Mouse (Mus musculus): Measurements from ENCODE around the gene Tyw5. TPM values are rescaled to one million over a fixed set of nuclear protein-coding genes. Genes with fewer than 3 reads are reported as not detected.

Gene Tyw5
- 25.5 and 28.2 TPM in 2 replicates for polyA plus RNA-seq (2015; fragmentation: Nextera tagmentation; extraction: Ambion mirVana)

GRCm38 (mm10) chr1:57406187-57407151 is at the start of gene Tyw5, which contains the start of gene Maip1:
Gene Tyw5 (minus strand): TSS chr1:57407101.
Gene Maip1 (plus strand): TSS chr1:57406328.
- Histone ChIP-seq H3K27me3 (no peaks in the 10 kb centered on the region), H3K9me3 (no peaks in the 10 kb centered on the region), H3K4me2 (peak within 1 kb of the TSS; percentile 75), H3K4me3 (peak within 1 kb of the TSS; percentile 83), H3K36me3 (0 out of 2 replicates have a peak, but pooled peaks cover 2% of the 10 kb centered on the region), H3K9ac (peak within 1 kb of the TSS; percentile 88), H3K27ac (replicated peaks) (peak within 1 kb of the TSS; percentile 96), H3K4me1 (replicated peaks) (peaks cover 36% of the 10 kb centered on the region)
- ATAC-seq (ENCODE audit: low read depth), result peak; percentile 91
- under 1% methylated on average over 70 of the region's 72 CpGs for WGBS

GRCm38 (mm10) chr1:57450241-57450640 is 43.3 kb upstream of the Tyw5 start:
- ATAC-seq (ENCODE audit: low read depth), result no peak
- H3K27me3 ChIP-seq, result no peaks in the 10 kb centered on the region
- no peaks in the 10 kb centered on the region for H3K36me3 ChIP-seq
- 96% methylated on average over 1 of the region's 1 CpGs for WGBS
- no peak overlapping the region for H3K9ac ChIP-seq
- H3K4me1 ChIP-seq (replicated peaks), result no peaks in the 10 kb centered on the region
- no peak overlapping the region for H3K4me2 ChIP-seq
- no peak overlapping the region for H3K4me3 ChIP-seq
- H3K9me3 ChIP-seq, result no peaks in the 10 kb centered on the region
- H3K27ac ChIP-seq (replicated peaks), result no peak overlapping the region

GRCm38 (mm10) chr1:57445679-57446078 is 38.8 kb upstream of the Tyw5 start:
- Histone ChIP-seq H3K4me3 (no peak overlapping the region), H3K9me3 (no peaks in the 10 kb centered on the region), H3K9ac (no peak overlapping the region), H3K4me2 (no peak overlapping the region), H3K27ac (replicated peaks) (no peak overlapping the region), H3K27me3 (no peaks in the 10 kb centered on the region), H3K4me1 (replicated peaks) (no peaks in the 10 kb centered on the region), H3K36me3 (no peaks in the 10 kb centered on the region)
- 63% methylated on average over 10 of the region's 10 CpGs for WGBS
- no peak for ATAC-seq (ENCODE audit: low read depth)

GRCm38 (mm10) chr1:57440771-57441170 is 33.9 kb upstream of the Tyw5 start:
- 71% methylated on average over 4 of the region's 4 CpGs for WGBS
- H3K27ac ChIP-seq (replicated peaks), result no peak overlapping the region
- H3K9me3 ChIP-seq, result no peaks in the 10 kb centered on the region
- H3K4me2 ChIP-seq, result no peak overlapping the region
- H3K4me3 ChIP-seq, result no peak overlapping the region
- no peaks in the 10 kb centered on the region for H3K27me3 ChIP-seq
- peaks cover 12% of the 10 kb centered on the region for H3K4me1 ChIP-seq (replicated peaks)
- H3K9ac ChIP-seq, result no peak overlapping the region
- ATAC-seq (ENCODE audit: low read depth), result no peak
- no peaks in the 10 kb centered on the region for H3K36me3 ChIP-seq

- 81% methylated on average over 6 of the region's 6 CpGs for WGBS
- Histone ChIP-seq H3K4me2 (no peak overlapping the region), H3K36me3 (no peaks in the 10 kb centered on the region), H3K4me1 (replicated peaks) (peaks cover 12% of the 10 kb centered on the region), H3K27ac (replicated peaks) (no peak overlapping the region), H3K27me3 (no peaks in the 10 kb centered on the region), H3K9me3 (no peaks in the 10 kb centered on the region), H3K4me3 (no peak overlapping the region), H3K9ac (no peak overlapping the region)
- no peak for ATAC-seq (ENCODE audit: low read depth)
Observed at GRCm38 (mm10) chr1:57439026-57439425, 32.1 kb upstream of the Tyw5 start.

GRCm38 (mm10) chr1:57436954-57437353 is 30.1 kb upstream of the Tyw5 start:
- Histone ChIP-seq H3K4me3 (no peak overlapping the region), H3K9me3 (no peaks in the 10 kb centered on the region), H3K36me3 (no peaks in the 10 kb centered on the region), H3K4me2 (peak overlapping the region; percentile 29), H3K4me1 (replicated peaks) (peaks cover 12% of the 10 kb centered on the region), H3K27me3 (no peaks in the 10 kb centered on the region), H3K9ac (no peak overlapping the region; the same call in 1 of the 2 replicates), H3K27ac (replicated peaks) (0 out of 2 replicates have a peak overlapping the region, but pooled peaks have one; percentile 19)
- no peak for ATAC-seq (ENCODE audit: low read depth)
- 45% methylated on average over 9 of the region's 9 CpGs for WGBS

GRCm38 (mm10) chr1:57436408-57436807 is 29.5 kb upstream of the Tyw5 start:
- no peak overlapping the region for H3K27ac ChIP-seq (replicated peaks)
- ATAC-seq (ENCODE audit: low read depth), result no peak
- no peaks in the 10 kb centered on the region for H3K27me3 ChIP-seq
- no peak overlapping the region for H3K9ac ChIP-seq
- no peaks in the 10 kb centered on the region for H3K9me3 ChIP-seq
- WGBS, result 75% methylated on average over 9 of the region's 9 CpGs
- H3K4me3 ChIP-seq, result no peak overlapping the region
- peak overlapping the region; percentile 29 for H3K4me2 ChIP-seq
- no peaks in the 10 kb centered on the region for H3K36me3 ChIP-seq
- peaks cover 12% of the 10 kb centered on the region for H3K4me1 ChIP-seq (replicated peaks)

GRCm38 (mm10) chr1:57433141-57433540 is 26.2 kb upstream of the Tyw5 start:
- WGBS, result 92% methylated on average over 7 of the region's 7 CpGs
- no peak for ATAC-seq (ENCODE audit: low read depth)
- no peak overlapping the region for H3K9ac ChIP-seq

GRCm38 (mm10) chr1:57429786-57430483 is 23.0 kb upstream of the Tyw5 start:
- H3K4me2 ChIP-seq, result peak overlapping the region; percentile 45
- ATAC-seq (ENCODE audit: low read depth), result peak; percentile 58
- no peaks in the 10 kb centered on the region for H3K9me3 ChIP-seq
- peak overlapping the region; percentile 43; the same call in 1 of the 2 replicates for H3K9ac ChIP-seq
- peak overlapping the region; percentile 5 for H3K4me3 ChIP-seq
- 0% methylated on average over 12 of the region's 12 CpGs for WGBS
- peak overlapping the region; percentile 46; the same call in 1 of the 2 replicates for H3K27ac ChIP-seq (replicated peaks)
- no peaks in the 10 kb centered on the region for H3K27me3 ChIP-seq
- H3K36me3 ChIP-seq, result no peaks in the 10 kb centered on the region
- peaks cover 23% of the 10 kb centered on the region for H3K4me1 ChIP-seq (replicated peaks)

More at GRCm38 (mm10) chr1:57433141-57433540, 26.2 kb upstream of the Tyw5 start:
- Histone ChIP-seq H3K36me3 (no peaks in the 10 kb centered on the region), H3K4me2 (no peak overlapping the region), H3K27ac (replicated peaks) (no peak overlapping the region), H3K27me3 (no peaks in the 10 kb centered on the region), H3K4me3 (no peak overlapping the region), H3K9me3 (no peaks in the 10 kb centered on the region), H3K4me1 (replicated peaks) (peaks cover 34% of the 10 kb centered on the region)

GRCm38 (mm10) chr1:57428368-57429308 is 21.7 kb upstream of the Tyw5 start:
- Histone ChIP-seq H3K27me3 (no peaks in the 10 kb centered on the region), H3K9me3 (no peaks in the 10 kb centered on the region), H3K36me3 (no peaks in the 10 kb centered on the region), H3K9ac (peak overlapping the region; percentile 56), H3K4me3 (peak overlapping the region; percentile 14; the same call in 1 of the 2 replicates), H3K4me1 (replicated peaks) (peaks cover 23% of the 10 kb centered on the region), H3K4me2 (peak overlapping the region; percentile 45), H3K27ac (replicated peaks) (peak overlapping the region; percentile 39)
- 49% methylated on average over 16 of the region's 16 CpGs for WGBS
- peak; percentile 91 for ATAC-seq (ENCODE audit: low read depth)

GRCm38 (mm10) chr1:57423696-57424095 is 16.8 kb upstream of the Tyw5 start:
- Histone ChIP-seq H3K27ac (replicated peaks) (no peak overlapping the region), H3K4me3 (no peak overlapping the region), H3K4me1 (replicated peaks) (peaks cover 6% of the 10 kb centered on the region), H3K27me3 (no peaks in the 10 kb centered on the region), H3K9me3 (no peaks in the 10 kb centered on the region), H3K36me3 (no peaks in the 10 kb centered on the region), H3K4me2 (no peak overlapping the region), H3K9ac (no peak overlapping the region)
- ATAC-seq (ENCODE audit: low read depth), result no peak
- 13% methylated on average over 1 of the region's 1 CpGs for WGBS

Data from neural tube, embryonic 13.5 days (tissue).